Mouse (Mus musculus): ENCODE data around the gene Lasp1. TPM values are rescaled to one million over a fixed set of nuclear protein-coding genes. Genes with fewer than 3 reads are reported as not detected.

Lasp1 gene
- polyA plus RNA-seq (2015; fragmentation: Nextera tagmentation; extraction: Ambion mirVana): 194 and 202 TPM in 2 replicates

GRCm38 (mm10) chr11:97798782-97799145 lies at the start of gene Lasp1:
Lasp1 (plus strand) TSS chr11:97799000.
- no peaks in the 10 kb centered on the region for H3K9me3 ChIP-seq (replicated peaks; ENCODE audit: control insufficient read depth, low read length, poor library complexity, severe bottlenecking)
- peak within 1 kb of the TSS; percentile 98 for H3K9ac ChIP-seq (ENCODE audit: low read depth, low read length)
- peak; percentile 59 for ATAC-seq
- H3K4me1 ChIP-seq (ENCODE audit: control insufficient read depth, insufficient read depth, low read length): peaks cover 21% of the 10 kb centered on the region
- no peaks in the 10 kb centered on the region for H3K27me3 ChIP-seq (ENCODE audit: control insufficient read depth, insufficient read depth, low read depth, low read length)
- H3K4me2 ChIP-seq (ENCODE audit: low read length): peak within 1 kb of the TSS; percentile 76
- H3K27ac ChIP-seq (ENCODE audit: low read length): peak within 1 kb of the TSS; percentile 98
- H3K36me3 ChIP-seq (ENCODE audit: control insufficient read depth, insufficient read depth, low read length): no peaks in the 10 kb centered on the region
- WGBS: 0% methylated on average over 11 of the region's 11 CpGs
- peak within 1 kb of the TSS; percentile 92 for H3K4me3 ChIP-seq (ENCODE audit: low read depth, low read length)

- H3K4me3 ChIP-seq (ENCODE audit: low read depth, low read length): no peak overlapping the region
- H3K36me3 ChIP-seq (ENCODE audit: control insufficient read depth, insufficient read depth, low read length): peaks cover 43% of the 10 kb centered on the region
- no peak overlapping the region for H3K4me2 ChIP-seq (ENCODE audit: low read length)
- ATAC-seq: no peak
- H3K27me3 ChIP-seq (ENCODE audit: control insufficient read depth, insufficient read depth, low read depth, low read length): no peaks in the 10 kb centered on the region
- 95% methylated on average over 8 of the region's 8 CpGs for WGBS
- H3K9me3 ChIP-seq (replicated peaks; ENCODE audit: control insufficient read depth, low read length, poor library complexity, severe bottlenecking): no peaks in the 10 kb centered on the region
- no peak overlapping the region for H3K27ac ChIP-seq (ENCODE audit: low read length)
- H3K9ac ChIP-seq (ENCODE audit: low read depth, low read length): no peak overlapping the region
- no peaks in the 10 kb centered on the region for H3K4me1 ChIP-seq (ENCODE audit: control insufficient read depth, insufficient read depth, low read length)
Observed at GRCm38 (mm10) chr11:97753277-97753676, 45.5 kb upstream of the Lasp1 start.

GRCm38 (mm10) chr11:97758125-97758524 lies 40.7 kb upstream of the Lasp1 start:
- Histone ChIP-seq H3K27me3 (ENCODE audit: control insufficient read depth, insufficient read depth, low read depth, low read length) (no peaks in the 10 kb centered on the region), H3K36me3 (ENCODE audit: control insufficient read depth, insufficient read depth, low read length) (peaks cover 21% of the 10 kb centered on the region), H3K9ac (ENCODE audit: low read depth, low read length) (no peak overlapping the region), H3K9me3 (replicated peaks; ENCODE audit: control insufficient read depth, low read length, poor library complexity, severe bottlenecking) (no peaks in the 10 kb centered on the region), H3K4me2 (ENCODE audit: low read length) (no peak overlapping the region), H3K4me1 (ENCODE audit: control insufficient read depth, insufficient read depth, low read length) (no peaks in the 10 kb centered on the region), H3K4me3 (ENCODE audit: low read depth, low read length) (no peak overlapping the region), H3K27ac (ENCODE audit: low read length) (no peak overlapping the region)
- ATAC-seq: no peak
- WGBS: 84% methylated on average over 1 of the region's 1 CpGs

- no peak for ATAC-seq
- H3K9ac ChIP-seq (ENCODE audit: low read depth, low read length): no peak overlapping the region
- H3K4me2 ChIP-seq (ENCODE audit: low read length): no peak overlapping the region
- 86% methylated on average over 6 of the region's 6 CpGs for WGBS
- no peak overlapping the region for H3K4me3 ChIP-seq (ENCODE audit: low read depth, low read length)
- peaks cover 16% of the 10 kb centered on the region for H3K36me3 ChIP-seq (ENCODE audit: control insufficient read depth, insufficient read depth, low read length)
- H3K27ac ChIP-seq (ENCODE audit: low read length): no peak overlapping the region
- H3K9me3 ChIP-seq (replicated peaks; ENCODE audit: control insufficient read depth, low read length, poor library complexity, severe bottlenecking): no peaks in the 10 kb centered on the region
- no peaks in the 10 kb centered on the region for H3K27me3 ChIP-seq (ENCODE audit: control insufficient read depth, insufficient read depth, low read depth, low read length)
- no peaks in the 10 kb centered on the region for H3K4me1 ChIP-seq (ENCODE audit: control insufficient read depth, insufficient read depth, low read length)
Observed at GRCm38 (mm10) chr11:97758942-97759341, 39.9 kb upstream of the Lasp1 start.

GRCm38 (mm10) chr11:97761638-97762037 lies 37.2 kb upstream of the Lasp1 start:
- H3K4me3 ChIP-seq (ENCODE audit: low read depth, low read length): no peak overlapping the region
- no peak overlapping the region for H3K9ac ChIP-seq (ENCODE audit: low read depth, low read length)
- H3K4me1 ChIP-seq (ENCODE audit: control insufficient read depth, insufficient read depth, low read length): peaks cover 10% of the 10 kb centered on the region
- no peaks in the 10 kb centered on the region for H3K9me3 ChIP-seq (replicated peaks; ENCODE audit: control insufficient read depth, low read length, poor library complexity, severe bottlenecking)
- H3K27ac ChIP-seq (ENCODE audit: low read length): no peak overlapping the region
- no peaks in the 10 kb centered on the region for H3K27me3 ChIP-seq (ENCODE audit: control insufficient read depth, insufficient read depth, low read depth, low read length)
- H3K36me3 ChIP-seq (ENCODE audit: control insufficient read depth, insufficient read depth, low read length): peaks cover 9% of the 10 kb centered on the region
- ATAC-seq: no peak
- H3K4me2 ChIP-seq (ENCODE audit: low read length): no peak overlapping the region

GRCm38 (mm10) chr11:97766154-97766881 lies 32.5 kb upstream of the Lasp1 start, which contains the start of gene Cwc25:
Cwc25 (minus strand) TSS chr11:97766556.
- Histone ChIP-seq H3K27ac (ENCODE audit: low read length) (peak within 1 kb of the TSS; percentile 80), H3K9me3 (replicated peaks; ENCODE audit: control insufficient read depth, low read length, poor library complexity, severe bottlenecking) (no peaks in the 10 kb centered on the region), H3K4me3 (ENCODE audit: low read depth, low read length) (peak within 1 kb of the TSS; percentile 81), H3K36me3 (ENCODE audit: control insufficient read depth, insufficient read depth, low read length) (peaks cover 9% of the 10 kb centered on the region), H3K4me2 (ENCODE audit: low read length) (peak within 1 kb of the TSS; percentile 80), H3K4me1 (ENCODE audit: control insufficient read depth, insufficient read depth, low read length) (peaks cover 10% of the 10 kb centered on the region), H3K9ac (ENCODE audit: low read depth, low read length) (peak within 1 kb of the TSS; percentile 87), H3K27me3 (ENCODE audit: control insufficient read depth, insufficient read depth, low read depth, low read length) (no peaks in the 10 kb centered on the region)
- ATAC-seq: peak; percentile 93
- WGBS: 1% methylated on average over 38 of the region's 38 CpGs

- H3K27me3 ChIP-seq (ENCODE audit: control insufficient read depth, insufficient read depth, low read depth, low read length): no peaks in the 10 kb centered on the region
Observed at GRCm38 (mm10) chr11:97769704-97770103, 29.1 kb upstream of the Lasp1 start.

GRCm38 (mm10) chr11:97771410-97771809 lies 27.4 kb upstream of the Lasp1 start:
- no peak for ATAC-seq
- Histone ChIP-seq H3K36me3 (ENCODE audit: control insufficient read depth, insufficient read depth, low read length) (peaks cover 5% of the 10 kb centered on the region; the same call in 1 of the 2 replicates), H3K4me3 (ENCODE audit: low read depth, low read length) (no peak overlapping the region), H3K27me3 (ENCODE audit: control insufficient read depth, insufficient read depth, low read depth, low read length) (no peaks in the 10 kb centered on the region), H3K4me2 (ENCODE audit: low read length) (no peak overlapping the region), H3K9ac (ENCODE audit: low read depth, low read length) (no peak overlapping the region), H3K4me1 (ENCODE audit: control insufficient read depth, insufficient read depth, low read length) (no peaks in the 10 kb centered on the region), H3K9me3 (replicated peaks; ENCODE audit: control insufficient read depth, low read length, poor library complexity, severe bottlenecking) (no peaks in the 10 kb centered on the region), H3K27ac (ENCODE audit: low read length) (no peak overlapping the region)
- 78% methylated on average over 14 of the region's 14 CpGs for WGBS

More at GRCm38 (mm10) chr11:97769704-97770103, 29.1 kb upstream of the Lasp1 start:
- Histone ChIP-seq H3K9ac (ENCODE audit: low read depth, low read length) (no peak overlapping the region), H3K4me2 (ENCODE audit: low read length) (no peak overlapping the region), H3K9me3 (replicated peaks; ENCODE audit: control insufficient read depth, low read length, poor library complexity, severe bottlenecking) (no peaks in the 10 kb centered on the region), H3K27ac (ENCODE audit: low read length) (no peak overlapping the region), H3K36me3 (ENCODE audit: control insufficient read depth, insufficient read depth, low read length) (no peaks in the 10 kb centered on the region), H3K4me1 (ENCODE audit: control insufficient read depth, insufficient read depth, low read length) (peaks cover 10% of the 10 kb centered on the region), H3K4me3 (ENCODE audit: low read depth, low read length) (no peak overlapping the region)
- no peak for ATAC-seq
- WGBS: 35% methylated on average over 2 of the region's 2 CpGs

- Histone ChIP-seq H3K36me3 (ENCODE audit: control insufficient read depth, insufficient read depth, low read length) (peaks cover 33% of the 10 kb centered on the region), H3K4me3 (ENCODE audit: low read depth, low read length) (no peak overlapping the region)
Observed at GRCm38 (mm10) chr11:97775186-97775585, 23.6 kb upstream of the Lasp1 start.

More at GRCm38 (mm10) chr11:97775186-97775585, 23.6 kb upstream of the Lasp1 start:
- no peaks in the 10 kb centered on the region for H3K9me3 ChIP-seq (replicated peaks; ENCODE audit: control insufficient read depth, low read length, poor library complexity, severe bottlenecking)
- H3K4me1 ChIP-seq (ENCODE audit: control insufficient read depth, insufficient read depth, low read length): peaks cover 5% of the 10 kb centered on the region
- H3K4me2 ChIP-seq (ENCODE audit: low read length): no peak overlapping the region
- no peak overlapping the region for H3K9ac ChIP-seq (ENCODE audit: low read depth, low read length)
- H3K27ac ChIP-seq (ENCODE audit: low read length): no peak overlapping the region
- no peaks in the 10 kb centered on the region for H3K27me3 ChIP-seq (ENCODE audit: control insufficient read depth, insufficient read depth, low read depth, low read length)
- 77% methylated on average over 13 of the region's 13 CpGs for WGBS
- ATAC-seq: no peak

Measured in midbrain, embryonic 16.5 days (tissue).